Mouse (Mus musculus) left cerebral cortex, postnatal 10 days (tissue): Measurements from ENCODE around the gene Bag6. TPM values are rescaled to one million over a fixed set of nuclear protein-coding genes. Genes with fewer than 3 reads are reported as not detected.

Source experiments
- DNase-seq, 2 experiments: peaks; one replicate each; pipeline ENCODE4 v3.0.0; 2021 to 2022; ENCODE audit warnings: low spot score in 2 of 2, mixed read lengths in 1 of 2; ENCODE audit errors: extremely low spot score in 1 of 2
- intact Hi-C: fragments of 180-260 bp; cut with DNase I; formaldehyde crosslinking; loops from one replicate; pipeline ENCODE4 v1.15.1; 2025
- total RNA-seq, 2 experiments: library from RNA; stranded (reverse); gene quantifications; 2 replicates each; pipeline ENCODE4 v1.2.3; 2021

Bag6 gene
- total RNA-seq = 100 to 1,000 TPM; 297 to 299 TPM

GRCm38 (mm10) chr17:35134801-35135590 lies at the start of gene Bag6:
Gene Bag6 (plus strand): TSS chr17:35135178.
- intact Hi-C loops = no loop called here
- peak; percentile 92 to 96 for DNase-seq

- intact Hi-C loops = no loop called here
- no peak for DNase-seq
Observed at GRCm38 (mm10) chr17:35085208-35085865, 49.6 kb upstream of the Bag6 start, which contains the start of gene Ly6g6f. Gene Ly6g6f (minus strand): TSS chr17:35085610.

GRCm38 (mm10) chr17:35088151-35088550 lies 46.8 kb upstream of the Bag6 start:
- intact Hi-C loops = no loop called here
- DNase-seq = no peak

- intact Hi-C loops = no loop called here
- DNase-seq = peak; percentile 93 to 97
Observed at GRCm38 (mm10) chr17:35088825-35089644, 45.9 kb upstream of the Bag6 start, which contains the start of gene Abhd16a. Gene Abhd16a (plus strand): TSS chr17:35089263.

- DNase-seq = no peak
- intact Hi-C loops = no loop called here
Observed at GRCm38 (mm10) chr17:35090166-35090932, 44.6 kb upstream of the Bag6 start.

GRCm38 (mm10) chr17:35092403-35093198 lies 42.4 kb upstream of the Bag6 start:
- no peak for DNase-seq
- intact Hi-C loops = no loop called here

- intact Hi-C loops = loop anchor here (5.0 kb wide), 1 partner anchor 77 kb away; the partner anchor contains the start of gene Vwa7
- no peak for DNase-seq
Observed at GRCm38 (mm10) chr17:35094475-35095365, 40.3 kb upstream of the Bag6 start.

GRCm38 (mm10) chr17:35096597-35096996 lies 38.4 kb upstream of the Bag6 start:
- intact Hi-C loops = loop anchor here (5.0 kb wide), 1 partner anchor 79 kb away; the partner anchor contains the start of gene Vwa7
- no peak for DNase-seq

- DNase-seq = peak in 1 of 2 experiments; percentile 45
- intact Hi-C loops = loop anchor here (5.0 kb wide), 1 partner anchor 80 kb away; the partner anchor contains the start of gene Vwa7
Observed at GRCm38 (mm10) chr17:35097164-35097655, 37.8 kb upstream of the Bag6 start.

- intact Hi-C loops = no loop called here
- DNase-seq = no peak
Observed at GRCm38 (mm10) chr17:35100196-35100765, 34.7 kb upstream of the Bag6 start.

- intact Hi-C loops = no loop called here
- DNase-seq = no peak
Observed at GRCm38 (mm10) chr17:35101161-35101560, 33.8 kb upstream of the Bag6 start.

- DNase-seq = no peak
- intact Hi-C loops = no loop called here
Observed at GRCm38 (mm10) chr17:35102299-35102698, 32.7 kb upstream of the Bag6 start.

- DNase-seq = no peak
- intact Hi-C loops = no loop called here
Observed at GRCm38 (mm10) chr17:35103221-35103690, 31.7 kb upstream of the Bag6 start.

- intact Hi-C loops = no loop called here
- no peak for DNase-seq
Observed at GRCm38 (mm10) chr17:35104079-35104478, 30.9 kb upstream of the Bag6 start.

- DNase-seq = no peak
- intact Hi-C loops = loop anchor here (5.0 kb wide), 1 partner anchor 82 kb away; no protein-coding TSS in a partner anchor
Observed at GRCm38 (mm10) chr17:35104754-35105153, 30.2 kb upstream of the Bag6 start.
